ENCODE assay signal across 14 mouse cellular contexts in genomic region chr13:96433648-96434190, GRCm38 (mm10). TPM values are rescaled to one million over a fixed set of nuclear protein-coding genes. Genes with fewer than 3 reads are reported as not detected.
DNase-seq lines count a peak whose midpoint lies in the region; ATAC-seq and TF ChIP-seq lines count a peak whose summit lies in the region.
"Had no signal": no experiment of that assay in that cellular context is flagged by ENCODE, and none has a peak within 500 bp of the region (broad histone marks: within the 10 kb centered on the region; RNA-seq: fewer than 3 reads in every experiment).

No protein-coding gene starts in this region.

- peaks cover 47% of the 10 kb centered on the region for H3K4me1 ChIP-seq in heart, embryonic 12.5 days (replicated peaks)
- H3K4me1 ChIP-seq in thymus, adult 2 months (replicated peaks; ENCODE audit: control insufficient read depth, insufficient read depth, low read length), result peaks cover 10% of the 10 kb centered on the region; the same call in 1 of the 2 replicates

- H3K4me2 ChIP-seq in heart, embryonic 12.5 days, result no peak overlapping the region
- H3K4me2 ChIP-seq: limb, embryonic 13.5 days had no signal

- no peaks in the 10 kb centered on the region for H3K9me3 ChIP-seq in heart, embryonic 12.5 days (replicated peaks)

- no peaks in the 10 kb centered on the region for H3K27me3 ChIP-seq in heart, embryonic 12.5 days (replicated peaks)
- no peaks in the 10 kb centered on the region for H3K27me3 ChIP-seq in thymus, adult 2 months (ENCODE audit: control insufficient read depth, insufficient read depth, low read length)
- H3K27me3 ChIP-seq: limb, embryonic 13.5 days had no signal

- no peak overlapping the region for H3K4me3 ChIP-seq in heart, embryonic 12.5 days
- no peak overlapping the region for H3K4me3 ChIP-seq in thymus, adult 2 months (ENCODE audit: control insufficient read depth, insufficient read depth, low read length)
- H3K4me3 ChIP-seq: layer of hippocampus, adult 2 months; limb, embryonic 13.5 days had no signal

- intact Hi-C loops in heart, postnatal 14 days (cut with DNase I), result loop anchor here (1.0 kb wide), 1 partner anchor 110 kb away; no protein-coding TSS in a partner anchor

- peak; percentile 13; the same call in 1 of the 2 replicates for ATAC-seq in heart, embryonic 12.5 days (ENCODE audit: insufficient number of reproducible peaks, low FRiP score)

- H3K36me3 ChIP-seq in heart, embryonic 12.5 days, result no peaks in the 10 kb centered on the region
- H3K36me3 ChIP-seq in thymus, adult 2 months (ENCODE audit: control insufficient read depth, insufficient read depth, low read length), result no peaks in the 10 kb centered on the region
- H3K36me3 ChIP-seq: limb, embryonic 13.5 days had no signal

- 0 out of 2 replicates have a peak overlapping the region, but pooled peaks have one; percentile 67 for H3K27ac ChIP-seq in heart, embryonic 12.5 days (ENCODE audit: poor library complexity, severe bottlenecking)
- H3K27ac ChIP-seq in thymus, adult 2 months (ENCODE audit: control insufficient read depth, insufficient read depth, low read length), result no peak overlapping the region
- H3K27ac ChIP-seq: layer of hippocampus, adult 2 months; limb, embryonic 13.5 days had no signal

- H3K9ac ChIP-seq in heart, embryonic 12.5 days, result no peak overlapping the region
- H3K9ac ChIP-seq: limb, embryonic 13.5 days had no signal

- no peak for DNase-seq in heart, postnatal 14 days
- DNase-seq in thymus, adult 2 months, result peak; percentile 12
- DNase-seq in thymus, adult 18-20 months, result no peak
- peak; percentile 28 for DNase-seq in lung, postnatal 25 days (ENCODE audit: low spot score)
- peak; percentile 35 for DNase-seq in yolk sac, embryonic 10.5 days (ENCODE audit: low spot score)
- no peak for DNase-seq in urinary bladder, adult 18-20 months (ENCODE audit: low spot score in 2 of 2)
- no peak for DNase-seq in left cerebral cortex, adult 18-20 months (ENCODE audit: low spot score in 2 of 2)

- no peak for TF ChIP-seq CTCF in thymus, adult 2 months (IDR thresholded peaks at IDR 0.05; ENCODE audit: borderline replicate concordance, control insufficient read depth, extremely low read depth, insufficient read depth, low read length, poor library complexity)

- 37% methylated on average over 11 of the region's 11 CpGs for WGBS in heart, embryonic 12.5 days
- 22% methylated on average over 11 of the region's 11 CpGs for WGBS in thymus, adult 2 months

- TF ChIP-seq POLR2A in thymus, adult 2 months (IDR thresholded peaks at IDR 0.05; ENCODE audit: control insufficient read depth, extremely low read depth, insufficient read depth, low read length, poor library complexity), result no peak

RNA-seq across cellular contexts. Expression of gene Ankdd1b, which starts 37.3 kb away (rescaled TPM):
- 0.37 and 0.56 TPM in 2 replicates for polyA plus RNA-seq in heart, embryonic 12.5 days (2016; fragmentation: Nextera tagmentation; extraction: Ambion mirVana)
- under 1 TPM; 0.24 to 0.29 TPM for total RNA-seq in heart, postnatal 14 days (2021)
- polyA plus RNA-seq in thymus, adult 2 months (2012; rRNA removed), result 0.26 TPM in 1 of 2 replicates, not detected in the other
- total RNA-seq in left cerebral cortex, adult 18-20 months (2021), result under 1 TPM in 1 of 2 experiments, not detected in 1; 0.61 TPM
- polyA plus RNA-seq: forebrain, embryonic 11.5 days; limb, embryonic 13.5 days had no signal

RNA-seq across cellular contexts. Expression of gene Poc5, which starts 45.6 kb away (rescaled TPM):
- polyA plus RNA-seq in heart, embryonic 12.5 days (2016; fragmentation: Nextera tagmentation; extraction: Ambion mirVana), result 13.7 and 14.1 TPM in 2 replicates
- 10 to 100 TPM; 12.4 to 13.8 TPM for total RNA-seq in heart, postnatal 14 days (2021)
- 8.5 and 11.2 TPM in 2 replicates for polyA plus RNA-seq in thymus, adult 2 months (2012; rRNA removed)
- total RNA-seq in left cerebral cortex, adult 18-20 months (2021), result 10 to 100 TPM; 35.6 to 36.5 TPM

RNA-seq across cellular contexts. Expression of gene Gm17622, which starts 56.8 kb away (rescaled TPM):
- not detected in 2 replicates for polyA plus RNA-seq in heart, embryonic 12.5 days (2016; fragmentation: Nextera tagmentation; extraction: Ambion mirVana)
- total RNA-seq in heart, postnatal 14 days (2021), result not detected
- polyA plus RNA-seq in thymus, adult 2 months (2012; rRNA removed), result not detected in 2 replicates
- total RNA-seq in left cerebral cortex, adult 18-20 months (2021), result not detected
- total RNA-seq: layer of hippocampus, adult 2 months had no signal
- polyA plus RNA-seq: brain, embryonic 14.5 days; forebrain, embryonic 11.5 days; gonadal fat pad, adult 2 months; limb, embryonic 13.5 days; stomach, embryonic 14.5 days had no signal

Comparison
In these comparisons a context has a peak if more than half of its experiments do, and no peak if none do; other contexts are left out.
1. DNase-seq: peak in thymus, adult 2 months (single experiment), lung, postnatal 25 days (single experiment) and yolk sac, embryonic 10.5 days (single experiment); none in heart, postnatal 14 days (0 of 2), thymus, adult 18-20 months (0 of 2), urinary bladder, adult 18-20 months (0 of 2) and left cerebral cortex, adult 18-20 months (0 of 2).